Mouse (Mus musculus): ENCODE results near the gene Ppp1r13b. TPM values are rescaled to one million over a fixed set of nuclear protein-coding genes. Genes with fewer than 3 reads are reported as not detected.
A peak's percentile ranks its signal among the peaks of the same experiment; 100 is the strongest.
"Not testable (repeated sequence)": the region's sequence is repeated elsewhere in the genome, so short reads cannot be mapped to it uniquely, and the experiment has no call there.

Gene Ppp1r13b
- polyA plus RNA-seq (2015; fragmentation: Nextera tagmentation; extraction: Ambion mirVana): 21.4 and 22.6 TPM in 2 replicates

DNA sequence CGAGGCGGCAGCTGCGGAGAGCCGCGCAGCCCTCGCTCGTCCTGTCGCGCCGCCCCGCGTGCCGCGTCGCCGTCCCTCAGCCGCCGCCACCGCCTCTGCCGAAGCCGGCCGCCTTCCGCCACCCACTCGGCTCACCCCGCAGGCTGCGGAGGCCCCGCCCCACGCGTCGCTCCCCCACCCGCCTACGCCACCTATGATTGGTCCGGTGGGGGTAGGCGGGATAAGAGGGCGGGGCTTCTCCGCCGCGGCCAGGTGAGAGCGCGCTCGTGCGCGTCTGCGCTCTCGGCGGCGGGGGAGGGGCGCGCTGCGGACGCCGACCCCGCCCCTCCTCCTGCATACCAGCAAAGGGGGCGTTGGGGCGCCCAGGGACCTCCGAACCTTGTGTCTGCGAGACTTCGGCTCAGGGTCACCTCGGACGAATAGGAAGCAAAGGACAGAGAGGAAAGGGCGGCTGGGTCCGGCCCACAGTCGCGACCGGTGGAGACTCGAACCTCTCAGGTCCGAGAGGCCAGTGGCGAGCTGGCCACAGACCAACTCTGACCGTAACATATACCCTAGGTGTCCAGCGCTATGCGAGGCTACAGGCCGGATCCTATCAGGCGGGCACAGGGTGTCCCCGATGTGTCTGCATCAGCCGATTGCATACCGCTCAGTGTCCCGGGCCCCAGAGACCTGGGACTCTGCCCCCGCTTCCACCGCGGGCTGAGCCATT is at the start of gene Ppp1r13b:
TSS of gene Ppp1r13b (minus strand) at position 141 of the 712 bp plus-strand sequence.
- Histone ChIP-seq H3K4me3 (peak within 1 kb of the TSS; percentile 69), H3K27me3 (peaks cover 7% of the 10 kb centered on the region; the same call in 1 of the 2 replicates), H3K9ac (replicated peaks) (peak within 1 kb of the TSS; percentile 77), H3K4me2 (replicated peaks) (peak within 1 kb of the TSS; percentile 85), H3K27ac (replicated peaks) (peak within 1 kb of the TSS; percentile 93), H3K4me1 (peaks cover 13% of the 10 kb centered on the region), H3K9me3 (no peaks in the 10 kb centered on the region), H3K36me3 (no peaks in the 10 kb centered on the region)
- under 1% methylated on average over 60 of the region's 80 CpGs for WGBS
- ATAC-seq (replicated peaks): peak; percentile 97

GRCm38 (mm10) chr12:111956173-111956572 is 48.3 kb upstream of the Ppp1r13b start:
- Histone ChIP-seq H3K27me3 (no peaks in the 10 kb centered on the region), H3K36me3 (peaks cover 21% of the 10 kb centered on the region), H3K27ac (replicated peaks) (no peak overlapping the region), H3K4me3 (no peak overlapping the region), H3K4me1 (0 out of 2 replicates have a peak, but pooled peaks cover 6% of the 10 kb centered on the region), H3K4me2 (replicated peaks) (no peak overlapping the region), H3K9ac (replicated peaks) (no peak overlapping the region), H3K9me3 (no peaks in the 10 kb centered on the region)
- no peak for ATAC-seq (replicated peaks)
- 86% methylated on average over 5 of the region's 5 CpGs for WGBS

DNA sequence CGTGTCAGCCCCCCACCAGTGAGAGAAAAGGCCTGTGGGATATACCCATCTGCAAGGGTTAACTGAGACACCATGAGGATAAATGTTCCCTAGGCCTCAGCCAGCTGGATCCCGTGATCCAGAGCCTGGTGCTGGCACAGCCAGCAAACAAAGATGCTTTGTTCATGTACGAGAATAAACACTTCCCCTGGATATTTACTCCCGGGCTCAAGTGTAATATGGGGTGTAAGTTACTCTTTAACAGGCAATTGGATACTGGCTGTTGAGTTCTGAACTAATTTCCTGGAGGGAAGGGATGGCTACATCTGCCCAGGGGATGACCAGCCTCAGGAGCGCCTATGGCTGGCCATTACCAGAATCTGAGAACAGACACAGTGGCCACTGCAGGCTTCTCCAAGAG is 43.8 kb upstream of the Ppp1r13b start:
- Histone ChIP-seq H3K9ac (replicated peaks) (no peak overlapping the region), H3K36me3 (no peaks in the 10 kb centered on the region), H3K4me3 (no peak overlapping the region), H3K9me3 (no peaks in the 10 kb centered on the region), H3K27ac (replicated peaks) (no peak overlapping the region), H3K27me3 (no peaks in the 10 kb centered on the region), H3K4me2 (replicated peaks) (no peak overlapping the region), H3K4me1 (0 out of 2 replicates have a peak, but pooled peaks cover 6% of the 10 kb centered on the region)
- 39% methylated on average over 5 of the region's 5 CpGs for WGBS
- no peak for ATAC-seq (replicated peaks)

DNA sequence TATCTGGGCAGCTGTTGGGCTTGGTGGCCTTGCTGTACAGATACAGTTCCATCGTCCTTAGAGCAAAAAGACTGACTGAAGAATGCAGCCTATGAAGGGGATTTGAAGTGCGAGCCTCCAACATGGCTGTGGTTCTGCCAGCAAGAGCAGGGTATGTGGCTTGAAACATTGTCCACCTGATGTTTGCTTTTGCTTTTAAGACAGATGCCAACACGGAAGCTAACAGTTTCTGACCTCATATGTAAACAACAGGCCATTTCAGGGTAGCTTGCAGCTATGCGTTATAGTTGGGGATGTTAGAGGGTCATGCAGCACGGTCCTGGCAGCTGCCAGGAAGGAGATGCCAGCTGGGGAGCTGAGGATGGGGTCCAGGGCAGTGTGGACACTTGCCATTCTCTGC is 42.6 kb upstream of the Ppp1r13b start:
- 0 out of 2 replicates have a peak, but pooled peaks cover 6% of the 10 kb centered on the region for H3K4me1 ChIP-seq
- no peak overlapping the region for H3K4me2 ChIP-seq (replicated peaks)
- no peaks in the 10 kb centered on the region for H3K27me3 ChIP-seq
- no peak overlapping the region for H3K27ac ChIP-seq (replicated peaks)
- 84% methylated on average over 5 of the region's 5 CpGs for WGBS
- H3K36me3 ChIP-seq: no peaks in the 10 kb centered on the region
- H3K9ac ChIP-seq (replicated peaks): no peak overlapping the region
- ATAC-seq (replicated peaks): no peak
- no peaks in the 10 kb centered on the region for H3K9me3 ChIP-seq
- no peak overlapping the region for H3K4me3 ChIP-seq

- Histone ChIP-seq H3K9ac (replicated peaks) (no peak overlapping the region), H3K4me3 (no peak overlapping the region), H3K4me1 (0 out of 2 replicates have a peak, but pooled peaks cover 3% of the 10 kb centered on the region), H3K27me3 (no peaks in the 10 kb centered on the region), H3K27ac (replicated peaks) (no peak overlapping the region), H3K36me3 (no peaks in the 10 kb centered on the region), H3K4me2 (replicated peaks) (no peak overlapping the region), H3K9me3 (no peaks in the 10 kb centered on the region)
- 56% methylated on average over 2 of the region's 2 CpGs for WGBS
- ATAC-seq (replicated peaks): no peak
Observed at GRCm38 (mm10) chr12:111946716-111947115, 38.8 kb upstream of the Ppp1r13b start.

DNA sequence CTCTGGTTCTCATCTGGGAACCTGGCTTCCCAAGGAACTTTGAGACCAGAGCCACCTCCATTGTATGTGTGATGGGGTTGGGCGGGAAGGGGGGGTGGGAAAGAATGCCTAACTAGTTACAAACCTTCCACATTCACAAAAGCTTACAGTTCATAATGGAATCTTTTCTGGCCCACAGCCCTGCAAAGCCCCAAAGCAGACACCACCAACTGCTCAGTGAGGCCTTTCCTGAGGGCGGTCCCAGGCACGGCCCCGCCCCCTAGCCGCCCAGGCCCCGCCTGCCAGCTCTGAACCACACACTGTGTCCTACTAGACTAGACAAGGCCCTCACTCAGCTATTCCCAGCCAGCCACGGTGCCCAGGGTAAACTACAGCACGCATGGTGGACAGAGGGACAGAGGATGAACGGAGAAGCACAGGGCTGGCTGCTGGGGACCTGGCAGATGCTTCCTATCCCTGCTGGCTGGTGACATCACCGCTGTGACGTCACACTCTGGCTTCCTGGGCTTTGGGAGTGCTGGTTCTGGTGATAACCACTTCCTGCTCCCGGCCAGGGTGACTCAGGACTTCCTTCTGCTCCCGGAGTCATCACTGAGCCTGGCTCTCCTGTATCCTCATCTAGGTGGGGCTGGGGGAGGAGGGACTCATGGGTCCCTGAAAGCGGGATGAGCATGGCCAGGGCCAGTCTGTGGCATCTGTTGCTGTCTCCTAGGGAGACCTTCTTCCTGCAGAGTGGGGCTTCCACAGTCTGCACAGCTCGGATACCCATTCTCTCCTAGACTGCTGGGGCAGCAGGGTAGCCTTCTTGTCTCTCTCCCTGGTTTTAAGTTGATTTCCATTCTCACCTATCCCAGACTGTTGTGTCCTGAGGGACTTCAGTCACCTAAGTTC is 38.1 kb upstream of the Ppp1r13b start:
- not testable (repeated sequence) for H3K4me1 ChIP-seq; H3K9me3 ChIP-seq; H3K27ac ChIP-seq (replicated peaks); H3K36me3 ChIP-seq; H3K4me2 ChIP-seq (replicated peaks); H3K9ac ChIP-seq (replicated peaks); ATAC-seq (replicated peaks); H3K4me3 ChIP-seq; H3K27me3 ChIP-seq
- 71% methylated on average over 14 of the region's 15 CpGs for WGBS

- WGBS: 74% methylated on average over 8 of the region's 8 CpGs
- Histone ChIP-seq H3K4me3 (no peak overlapping the region), H3K9me3 (no peaks in the 10 kb centered on the region), H3K27me3 (no peaks in the 10 kb centered on the region), H3K36me3 (no peaks in the 10 kb centered on the region), H3K4me1 (no peaks in the 10 kb centered on the region), H3K4me2 (replicated peaks) (no peak overlapping the region), H3K27ac (replicated peaks) (peak overlapping the region; percentile 23; the same call in 1 of the 2 replicates), H3K9ac (replicated peaks) (no peak overlapping the region)
- ATAC-seq (replicated peaks): no peak
Observed at GRCm38 (mm10) chr12:111945115-111945514, 37.2 kb upstream of the Ppp1r13b start.

GRCm38 (mm10) chr12:111944065-111944987 is 36.4 kb upstream of the Ppp1r13b start:
- 69% methylated on average over 16 of the region's 20 CpGs for WGBS
- not testable (repeated sequence) for H3K4me1 ChIP-seq; H3K9ac ChIP-seq (replicated peaks); H3K4me3 ChIP-seq; ATAC-seq (replicated peaks); H3K27me3 ChIP-seq; H3K4me2 ChIP-seq (replicated peaks); H3K36me3 ChIP-seq; H3K9me3 ChIP-seq; H3K27ac ChIP-seq (replicated peaks)

DNA sequence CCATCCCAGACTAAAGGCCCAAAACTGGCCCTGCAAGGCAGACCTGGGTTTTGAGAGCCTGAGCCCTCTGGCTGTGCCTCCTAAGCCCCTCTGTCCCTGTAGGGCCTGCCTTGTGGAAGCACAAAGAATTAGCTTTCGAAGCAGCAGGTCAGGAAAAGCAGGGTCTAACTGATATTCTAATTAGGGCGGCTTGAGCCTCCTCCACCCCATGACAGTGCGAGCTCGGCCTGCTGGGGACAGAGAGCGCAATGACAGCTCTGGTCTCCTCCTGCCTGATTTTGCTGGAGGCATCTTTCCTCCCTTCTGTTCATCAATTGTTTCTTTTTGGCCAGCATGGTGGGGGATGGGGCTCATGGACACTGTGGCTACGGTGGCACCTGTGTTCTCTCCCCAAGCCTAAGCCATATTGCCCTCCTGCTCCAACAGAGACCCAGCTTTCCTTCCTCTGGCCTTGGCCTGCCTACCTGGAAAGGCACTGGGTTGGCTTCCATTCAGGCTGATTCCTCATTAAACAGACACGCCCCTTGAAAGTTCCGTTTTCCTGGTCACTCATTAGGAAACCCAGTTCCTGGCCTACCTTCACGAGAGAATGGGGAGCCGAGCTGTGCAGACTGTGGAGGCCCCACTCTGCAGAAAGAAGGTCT is 35.6 kb upstream of the Ppp1r13b start:
- no peak for ATAC-seq (replicated peaks)
- no peak overlapping the region for H3K27ac ChIP-seq (replicated peaks)
- no peak overlapping the region for H3K9ac ChIP-seq (replicated peaks)
- no peak overlapping the region for H3K4me2 ChIP-seq (replicated peaks)
- no peaks in the 10 kb centered on the region for H3K4me1 ChIP-seq
- H3K9me3 ChIP-seq: no peaks in the 10 kb centered on the region
- no peaks in the 10 kb centered on the region for H3K36me3 ChIP-seq
- no peaks in the 10 kb centered on the region for H3K27me3 ChIP-seq
- no peak overlapping the region for H3K4me3 ChIP-seq
- WGBS: 57% methylated on average over 10 of the region's 10 CpGs

GRCm38 (mm10) chr12:111938623-111939177 is 30.8 kb upstream of the Ppp1r13b start:
- peaks cover 13% of the 10 kb centered on the region for H3K4me1 ChIP-seq

More at GRCm38 (mm10) chr12:111938623-111939177, 30.8 kb upstream of the Ppp1r13b start:
- no peak overlapping the region for H3K9ac ChIP-seq (replicated peaks)
- no peaks in the 10 kb centered on the region for H3K9me3 ChIP-seq
- H3K4me3 ChIP-seq: no peak overlapping the region
- 89% methylated on average over 1 of the region's 1 CpGs for WGBS
- H3K4me2 ChIP-seq (replicated peaks): no peak overlapping the region
- no peaks in the 10 kb centered on the region for H3K36me3 ChIP-seq
- no peaks in the 10 kb centered on the region for H3K27me3 ChIP-seq
- H3K27ac ChIP-seq (replicated peaks): no peak overlapping the region
- ATAC-seq (replicated peaks): no peak
